Mouse (Mus musculus) embryonic facial prominence, embryonic 11.5 days (tissue): ENCODE results near the gene Tbc1d25. TPM values are rescaled to one million over a fixed set of nuclear protein-coding genes. Genes with fewer than 3 reads are reported as not detected.

Experiments used
- ATAC-seq: fragments of 200-750 bp; cut with Nextera tagmentation; replicated peaks from 2 replicates; pipeline ENCODE4 v1.8.0; 2017; ENCODE audit warnings: low read depth; ENCODE audit not compliant: insufficient number of reproducible peaks, low FRiP score, low TSS enrichment
- DNase-seq: peaks from one replicate; pipeline ENCODE4 v3.0.0-alpha.2; 2015; ENCODE audit warnings: low spot score
- H3K27ac ChIP-seq: fragments of 300-500 bp; sonication (generic); replicated peaks from 2 replicates; pipeline ENCODE4 v1.5.1; 2014; ENCODE audit warnings: mild to moderate bottlenecking, low read depth, low read length, control low read depth
- H3K27me3 ChIP-seq: fragments of 300-500 bp; sonication (generic); 2 replicates; pipeline ENCODE4 v1.6.1; 2014; ENCODE audit warnings: mild to moderate bottlenecking, low read length, moderate library complexity, mixed read lengths; ENCODE audit not compliant: control insufficient read depth, insufficient read depth
- H3K36me3 ChIP-seq: fragments of 300-500 bp; sonication (generic); replicated peaks from 2 replicates; pipeline ENCODE4 v1.6.1; 2014; ENCODE audit warnings: low read depth, mild to moderate bottlenecking, low read length, moderate library complexity, mixed read lengths; ENCODE audit not compliant: control insufficient read depth, insufficient read depth
- H3K4me1 ChIP-seq: fragments of 300-500 bp; sonication (generic); 2 replicates; pipeline ENCODE4 v1.6.1; 2014; ENCODE audit warnings: low read length, mixed read lengths; ENCODE audit not compliant: control insufficient read depth, insufficient read depth
- H3K4me2 ChIP-seq: fragments of 300-500 bp; sonication (generic); 2 replicates; pipeline ENCODE4 v1.6.1; 2014; ENCODE audit warnings: low read depth, mild to moderate bottlenecking, control low read depth, low read length, moderate library complexity
- H3K4me3 ChIP-seq: fragments of 300-500 bp; sonication (generic); 2 replicates; pipeline ENCODE4 v1.5.1; 2014; ENCODE audit warnings: low read depth, low read length, control low read depth
- H3K9ac ChIP-seq: fragments of 300-500 bp; sonication (generic); replicated peaks from 2 replicates; pipeline ENCODE4 v1.6.1; 2014; ENCODE audit warnings: mild to moderate bottlenecking, control low read depth, low read length
- H3K9me3 ChIP-seq: fragments of 300-500 bp; sonication (generic); replicated peaks from 2 replicates; pipeline ENCODE4 v1.6.1; 2016; ENCODE audit warnings: mild to moderate bottlenecking, low read length, inconsistent platforms, mixed read lengths; ENCODE audit not compliant: control insufficient read depth
- WGBS: fragments of 180-500 bp; shearing (Covaris S2); extraction: QIAGEN DNeasy Blood & Tissue Kit; methylation state at CpG from one replicate; pipeline ENCODE4 v1.1.7; 2014; 5-methylcytosine and 5-hydroxymethylcytosine counted together
- polyA plus RNA-seq: library from polyadenylated mRNA; unstranded; fragments of >200 nt; fragmentation: Nextera tagmentation; extraction: Ambion mirVana; gene quantifications from 2 replicates; pipeline ENCODE4 v1.2.1, GENCODE M21; 2014

The Tbc1d25 gene
- polyA plus RNA-seq = 11.3 and 14.1 TPM in 2 replicates

GRCm38 (mm10) chrX:8175504-8176385 is at the start of gene Tbc1d25:
Tbc1d25 (minus strand) TSS chrX:8176181.
- Histone ChIP-seq H3K9me3 (no peaks in the 10 kb centered on the region), H3K27ac (no peak within 1 kb of the TSS), H3K27me3 (no peaks in the 10 kb centered on the region), H3K36me3 (no peaks in the 10 kb centered on the region), H3K4me2 (peak within 1 kb of the TSS; percentile 42), H3K9ac (peak within 1 kb of the TSS; percentile 58), H3K4me1 (no peaks in the 10 kb centered on the region), H3K4me3 (peak within 1 kb of the TSS; percentile 48)
- ATAC-seq (peak; percentile 97), DNase-seq (peak; percentile 88)
- WGBS = 11% methylated on average over 53 of the region's 56 CpGs

GRCm38 (mm10) chrX:8223473-8223872 is 47.5 kb upstream of the Tbc1d25 start:
- DNase-seq = no peak
- Histone ChIP-seq H3K4me1 (no peaks in the 10 kb centered on the region), H3K4me2 (no peak overlapping the region), H3K27me3 (no peaks in the 10 kb centered on the region), H3K4me3 (no peak overlapping the region), H3K36me3 (no peaks in the 10 kb centered on the region), H3K9ac (no peak overlapping the region), H3K27ac (no peak overlapping the region), H3K9me3 (no peaks in the 10 kb centered on the region)
- no peak for ATAC-seq
- WGBS = 86% methylated on average over 7 of the region's 7 CpGs

GRCm38 (mm10) chrX:8222678-8223421 is 46.9 kb upstream of the Tbc1d25 start:
- DNase-seq (no peak), ATAC-seq (no peak)
- Histone ChIP-seq H3K4me1 (no peaks in the 10 kb centered on the region), H3K36me3 (no peaks in the 10 kb centered on the region), H3K9ac (no peak overlapping the region), H3K27ac (no peak overlapping the region), H3K4me2 (no peak overlapping the region), H3K4me3 (no peak overlapping the region), H3K9me3 (no peaks in the 10 kb centered on the region), H3K27me3 (no peaks in the 10 kb centered on the region)
- WGBS = 57% methylated on average over 7 of the region's 7 CpGs

- Histone ChIP-seq H3K27me3 (no peaks in the 10 kb centered on the region), H3K27ac (no peak overlapping the region), H3K4me1 (no peaks in the 10 kb centered on the region), H3K4me3 (no peak overlapping the region), H3K9me3 (no peaks in the 10 kb centered on the region), H3K9ac (no peak overlapping the region), H3K4me2 (no peak overlapping the region), H3K36me3 (no peaks in the 10 kb centered on the region)
- WGBS = 68% methylated on average over 3 of the region's 3 CpGs
- DNase-seq (no peak), ATAC-seq (no peak)
These were observed 46.3 kb upstream of the Tbc1d25 start for GRCm38 (mm10) chrX:8222296-8222677.

- 16% methylated on average over 8 of the region's 8 CpGs for WGBS
- no peaks in the 10 kb centered on the region for H3K27me3 ChIP-seq
- H3K9ac ChIP-seq = no peak overlapping the region
- no peaks in the 10 kb centered on the region for H3K9me3 ChIP-seq
- H3K27ac ChIP-seq = no peak overlapping the region
- no peak overlapping the region for H3K4me2 ChIP-seq
- DNase-seq = no peak
- H3K4me1 ChIP-seq = no peaks in the 10 kb centered on the region
- ATAC-seq = no peak
- H3K4me3 ChIP-seq = no peak overlapping the region
- no peaks in the 10 kb centered on the region for H3K36me3 ChIP-seq
These were observed 43.7 kb upstream of the Tbc1d25 start for GRCm38 (mm10) chrX:8219651-8220050.

- DNase-seq = no peak
- H3K27ac ChIP-seq = no peak overlapping the region
- H3K36me3 ChIP-seq = no peaks in the 10 kb centered on the region
- no peak for ATAC-seq
- H3K4me1 ChIP-seq = no peaks in the 10 kb centered on the region
- H3K9me3 ChIP-seq = no peaks in the 10 kb centered on the region
- H3K4me2 ChIP-seq = no peak overlapping the region
- H3K27me3 ChIP-seq = no peaks in the 10 kb centered on the region
- H3K4me3 ChIP-seq = no peak overlapping the region
- H3K9ac ChIP-seq = no peak overlapping the region
- WGBS = 60% methylated on average over 2 of the region's 2 CpGs
These were observed 42.1 kb upstream of the Tbc1d25 start for GRCm38 (mm10) chrX:8218114-8218513.

- no peak overlapping the region for H3K27ac ChIP-seq
- DNase-seq (no peak), ATAC-seq (no peak)
- no peak overlapping the region for H3K4me2 ChIP-seq
- no peak overlapping the region for H3K4me3 ChIP-seq
- H3K4me1 ChIP-seq = no peaks in the 10 kb centered on the region
- H3K27me3 ChIP-seq = no peaks in the 10 kb centered on the region
- 33% methylated on average over 6 of the region's 6 CpGs for WGBS
- no peak overlapping the region for H3K9ac ChIP-seq
- no peaks in the 10 kb centered on the region for H3K36me3 ChIP-seq
- no peaks in the 10 kb centered on the region for H3K9me3 ChIP-seq
These were observed 41.4 kb upstream of the Tbc1d25 start for GRCm38 (mm10) chrX:8217383-8217782.
